Mouse (Mus musculus): ENCODE results near the gene Gm45716.

The Gm45716 gene

DNA sequence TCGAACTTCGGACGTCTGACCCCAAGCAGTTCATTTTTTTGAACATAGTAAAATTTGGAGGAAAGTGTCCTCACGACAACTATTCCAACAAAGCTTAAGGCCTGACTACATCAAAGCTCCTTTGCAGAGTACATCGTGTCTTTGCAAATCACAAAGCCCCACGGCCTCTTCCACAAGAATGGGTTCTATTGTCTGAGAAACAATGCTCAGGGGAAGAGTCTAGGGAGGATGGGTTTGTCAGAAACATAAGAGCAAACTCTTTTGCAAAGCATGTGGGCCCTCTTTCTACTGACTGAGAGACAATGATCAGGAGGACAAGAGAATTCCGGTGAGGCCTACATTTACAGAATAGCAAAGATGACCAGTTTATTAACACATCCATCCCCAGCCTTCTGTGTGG, 26.8 kb downstream of the Gm45716 start:
- no peak for DNase-seq (ENCODE audit: low read depth, low spot score)

DNA sequence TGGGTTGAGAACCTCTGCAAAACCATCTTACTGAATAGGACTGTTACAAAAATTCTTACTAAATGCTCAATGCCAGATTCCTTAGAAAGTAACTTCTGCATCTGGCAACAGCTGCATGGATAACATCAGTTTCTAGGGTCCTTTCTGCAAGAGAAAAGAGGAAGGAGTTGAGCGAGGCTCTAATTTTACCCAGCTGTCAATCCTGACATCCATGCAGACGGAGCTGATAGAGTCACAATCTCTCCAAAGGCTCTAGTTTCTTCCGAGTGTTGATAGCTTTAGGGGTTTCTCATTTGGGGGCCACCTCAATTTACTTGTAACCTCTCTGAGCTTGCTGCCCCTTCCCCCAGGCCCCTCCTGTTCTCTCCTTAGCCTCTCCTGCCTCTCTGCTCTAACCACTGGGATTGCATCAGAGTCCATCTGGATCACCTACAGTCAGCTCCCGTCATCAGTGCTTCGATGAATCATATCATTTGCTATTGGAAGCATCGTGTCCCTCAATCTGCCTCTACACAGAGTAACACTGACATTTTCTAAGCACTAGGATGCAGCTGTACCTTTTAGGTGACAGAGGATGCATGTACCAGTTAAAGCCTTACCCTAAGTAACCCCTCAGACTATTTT, 32.7 kb downstream of the Gm45716 start:
- no peak for DNase-seq (ENCODE audit: low read depth, low spot score)

DNA sequence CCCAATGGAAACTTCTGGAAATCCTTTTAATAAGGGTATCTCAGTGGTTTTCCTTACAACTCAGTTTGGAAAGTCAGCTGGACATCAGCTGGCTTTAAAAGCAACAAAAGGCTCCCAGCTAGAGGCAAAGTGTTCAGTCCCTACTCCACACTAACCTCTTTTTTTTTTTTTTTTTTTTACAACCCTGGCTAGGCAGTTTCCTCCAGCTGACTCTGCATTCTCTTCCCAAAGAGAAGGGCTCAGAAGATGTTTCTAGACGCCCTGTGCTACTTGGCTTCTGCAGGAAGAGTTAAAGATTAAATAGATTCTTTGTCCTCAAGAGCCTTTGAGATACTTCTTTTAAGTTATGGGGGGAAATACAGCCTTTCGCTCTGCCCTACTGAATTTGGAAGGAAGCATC, 33.3 kb downstream of the Gm45716 start:
- no peak for DNase-seq (ENCODE audit: low read depth, low spot score)

DNA sequence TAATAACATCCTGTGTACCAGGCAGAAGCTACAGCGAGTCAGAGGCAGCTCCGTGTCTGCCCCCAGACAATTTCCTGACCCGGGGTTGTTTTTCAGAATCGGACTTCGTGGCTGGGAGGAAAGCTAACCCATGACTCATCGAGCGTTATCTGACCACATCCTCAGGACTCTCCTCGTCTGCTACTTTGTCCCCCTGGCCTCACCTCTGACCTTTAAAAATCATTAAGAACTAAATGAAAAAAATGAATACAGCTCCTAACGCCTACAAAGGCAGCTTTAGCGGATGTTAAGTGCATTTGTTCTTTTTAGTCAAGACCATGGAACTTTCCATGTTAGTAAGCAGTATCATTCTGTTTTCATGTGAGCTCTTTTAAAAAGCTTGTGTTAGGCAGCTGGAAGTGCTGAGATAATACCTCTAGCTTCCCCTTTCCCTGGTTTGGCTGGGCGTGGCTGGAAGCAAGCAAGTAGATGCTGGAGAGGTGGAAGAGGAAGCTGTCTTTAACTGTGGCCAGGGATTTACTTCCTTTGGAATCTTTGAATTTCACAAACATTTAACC, 37.5 kb downstream of the Gm45716 start:
- DNase-seq (ENCODE audit: low read depth, low spot score) = no peak

GRCm38 (mm10) chr11:90227000-90227922, 39.8 kb downstream of the Gm45716 start:
- no peak for DNase-seq (ENCODE audit: low read depth, low spot score)

DNA sequence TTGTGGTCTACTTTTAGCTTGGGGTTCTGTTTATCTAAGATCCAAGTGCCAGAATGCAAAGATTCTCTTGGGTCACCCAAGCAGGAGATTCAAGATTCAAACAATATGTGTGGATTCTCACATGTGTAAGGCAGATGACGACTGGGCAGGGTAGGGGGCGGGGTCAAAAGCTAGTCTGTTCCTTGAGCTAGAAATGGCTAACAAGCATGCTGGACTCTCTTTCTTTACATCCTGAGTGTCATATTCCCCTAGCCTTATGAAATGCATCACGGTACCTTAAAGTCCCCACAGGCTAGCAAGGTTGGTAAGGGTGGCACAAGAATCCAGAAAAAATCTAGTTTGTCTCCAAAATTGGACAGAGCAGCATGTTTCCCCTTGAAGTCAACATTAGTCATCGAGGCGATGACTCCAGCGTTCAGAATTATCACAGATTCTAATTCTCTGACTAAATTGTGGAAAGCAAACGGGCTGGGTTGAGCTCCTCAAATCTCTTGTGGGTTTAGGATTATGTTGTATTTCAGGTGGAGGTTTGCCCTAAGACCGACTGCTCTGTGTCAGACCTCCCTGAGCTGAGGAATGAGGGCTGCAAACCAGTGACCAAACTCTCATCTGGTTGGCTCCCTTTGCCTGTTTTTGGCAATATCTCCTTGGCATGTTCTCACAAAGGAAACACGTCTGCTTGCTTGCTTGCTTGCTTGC, 40.9 kb downstream of the Gm45716 start:
- no peak for DNase-seq (ENCODE audit: low read depth, low spot score)

- no peak for DNase-seq (ENCODE audit: low read depth, low spot score)
Measured at GRCm38 (mm10) chr11:90229800-90230199, 42.3 kb downstream of the Gm45716 start.

DNA sequence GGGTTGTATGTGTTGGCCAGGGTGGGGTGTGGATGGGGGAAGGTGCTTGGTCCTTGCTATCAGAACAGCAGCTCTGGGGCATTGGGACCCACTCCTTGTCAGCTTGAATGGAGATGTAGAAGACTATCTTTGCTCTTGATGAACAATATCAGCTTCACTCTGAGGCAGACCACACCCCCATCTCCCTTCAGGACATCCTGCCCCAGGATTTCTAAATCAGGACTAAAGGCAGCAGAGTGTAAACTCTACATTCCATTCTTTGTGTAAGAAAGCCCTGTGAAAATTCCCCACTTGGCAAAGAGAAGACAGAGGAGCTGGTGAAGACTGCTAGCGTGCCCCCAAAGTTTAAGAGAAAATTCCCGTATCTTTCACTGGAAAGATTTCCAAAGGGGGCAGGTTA, 43.2 kb downstream of the Gm45716 start:
- no peak for DNase-seq (ENCODE audit: low read depth, low spot score)

DNA sequence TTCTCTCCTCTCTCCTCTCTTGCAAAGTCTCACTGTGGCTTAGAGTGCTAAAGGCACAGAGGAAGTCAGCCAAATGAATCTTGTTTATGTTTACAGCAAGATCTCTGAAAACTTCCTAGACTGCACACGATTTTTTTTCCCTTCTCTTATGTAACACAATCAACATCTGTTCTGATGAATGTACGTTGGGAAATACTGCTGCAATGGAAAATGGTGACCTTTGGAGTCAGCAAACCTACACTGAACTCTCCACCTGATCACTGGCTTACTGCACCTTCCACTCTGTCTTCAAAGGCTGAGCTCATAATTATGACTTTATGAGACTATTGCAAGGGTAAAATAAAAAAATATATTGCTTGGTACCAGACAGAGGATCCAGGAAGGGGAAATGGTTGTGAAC, 44.1 kb downstream of the Gm45716 start:
- no peak for DNase-seq (ENCODE audit: low read depth, low spot score)

- no peak for DNase-seq (ENCODE audit: low read depth, low spot score)
Measured at GRCm38 (mm10) chr11:90232685-90233084, 45.2 kb downstream of the Gm45716 start.

DNA sequence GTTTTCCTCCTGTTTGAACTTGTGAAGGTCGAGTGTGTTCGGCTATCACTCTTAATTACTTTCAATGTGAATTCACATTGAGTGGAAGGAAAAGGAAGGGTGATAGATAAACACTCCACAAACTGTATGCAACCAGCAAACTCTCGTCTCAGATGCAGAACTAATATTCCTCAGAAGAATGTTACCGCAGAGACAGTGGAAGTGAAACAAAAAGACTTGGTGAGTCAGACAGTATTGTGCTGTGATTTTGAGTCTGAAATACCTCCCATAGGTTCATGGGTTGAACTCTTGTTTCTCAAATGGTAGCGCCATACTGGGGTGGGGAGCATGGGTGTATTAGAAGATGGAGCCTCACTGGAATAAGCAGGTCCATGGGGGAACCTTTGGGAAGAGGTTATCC, 47.7 kb downstream of the Gm45716 start:
- DNase-seq (ENCODE audit: low read depth, low spot score) = no peak

DNA sequence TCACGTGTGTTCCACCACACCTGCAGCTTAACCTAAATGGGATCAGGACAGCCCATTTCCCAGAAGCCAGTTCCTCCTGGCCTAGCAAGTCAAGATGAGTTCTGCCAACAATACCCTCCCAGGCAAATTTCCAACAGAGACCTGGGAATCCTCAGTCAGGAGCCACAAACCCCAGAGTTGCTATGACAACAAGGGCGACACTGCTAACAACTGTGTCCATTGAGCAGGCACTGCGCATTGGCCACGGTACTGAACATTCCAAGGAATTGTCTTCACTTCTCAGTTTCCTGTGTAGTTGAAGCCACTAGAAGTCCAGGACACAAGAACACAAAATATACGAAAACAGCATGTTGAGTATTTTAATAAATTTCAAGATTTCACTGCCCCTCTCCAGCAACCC, 50.1 kb downstream of the Gm45716 start:
- DNase-seq (ENCODE audit: low read depth, low spot score) = no peak

- no peak for DNase-seq (ENCODE audit: low read depth, low spot score)
Measured at GRCm38 (mm10) chr11:90238657-90239056, 51.2 kb downstream of the Gm45716 start.

DNA sequence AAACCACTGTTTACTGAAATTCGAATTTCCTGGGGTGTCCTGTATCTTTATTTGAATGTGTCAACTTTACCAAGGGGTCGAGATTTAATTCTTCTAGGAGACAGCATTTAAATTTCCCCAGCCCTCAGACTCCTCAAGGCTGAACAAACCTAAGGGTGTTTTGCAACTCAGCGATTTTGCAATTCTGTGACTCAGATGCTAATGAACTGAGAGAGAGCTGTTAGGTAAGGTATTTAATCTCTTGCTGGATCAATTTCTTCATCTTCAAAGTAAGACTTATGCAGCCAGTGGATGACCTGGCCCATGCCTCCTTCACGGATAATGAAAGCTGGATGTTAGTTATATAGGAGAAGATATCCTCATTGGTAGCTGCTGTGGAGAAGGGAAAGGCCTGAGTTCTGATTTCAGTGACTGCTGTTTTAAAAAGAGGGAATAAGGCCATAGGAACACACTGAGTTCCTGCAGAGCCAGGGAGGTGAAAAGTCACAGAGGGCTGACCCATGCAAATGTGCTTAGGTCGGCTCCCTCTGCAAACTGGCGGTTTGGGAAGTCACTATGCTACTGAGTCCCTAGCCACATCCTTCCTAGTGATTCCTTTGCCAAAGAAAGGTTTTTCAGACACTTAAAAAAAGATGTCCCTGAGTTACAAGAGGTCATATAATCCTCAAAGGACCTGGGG, 53.3 kb downstream of the Gm45716 start:
- DNase-seq (ENCODE audit: low read depth, low spot score) = no peak

DNA sequence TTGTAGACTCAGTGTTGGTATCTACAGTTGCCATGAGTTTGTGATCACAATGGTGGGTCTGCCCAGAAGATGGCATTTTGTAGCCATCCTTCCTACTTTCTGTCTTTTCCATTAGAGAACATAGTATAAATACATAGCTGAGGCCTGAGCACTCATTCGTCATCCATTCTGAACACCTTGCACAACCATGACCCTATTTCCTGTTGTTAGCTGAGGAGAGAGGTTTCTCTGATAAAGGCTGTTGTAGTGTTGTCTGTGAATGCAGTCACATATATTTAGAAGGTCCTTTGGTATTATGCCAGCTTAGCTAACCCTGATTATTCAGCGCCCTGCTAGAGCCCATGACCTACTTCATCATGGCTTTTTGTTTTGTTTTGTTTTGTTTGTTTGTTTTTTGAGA, 54.4 kb downstream of the Gm45716 start:
- no peak for DNase-seq (ENCODE audit: low read depth, low spot score)

DNA sequence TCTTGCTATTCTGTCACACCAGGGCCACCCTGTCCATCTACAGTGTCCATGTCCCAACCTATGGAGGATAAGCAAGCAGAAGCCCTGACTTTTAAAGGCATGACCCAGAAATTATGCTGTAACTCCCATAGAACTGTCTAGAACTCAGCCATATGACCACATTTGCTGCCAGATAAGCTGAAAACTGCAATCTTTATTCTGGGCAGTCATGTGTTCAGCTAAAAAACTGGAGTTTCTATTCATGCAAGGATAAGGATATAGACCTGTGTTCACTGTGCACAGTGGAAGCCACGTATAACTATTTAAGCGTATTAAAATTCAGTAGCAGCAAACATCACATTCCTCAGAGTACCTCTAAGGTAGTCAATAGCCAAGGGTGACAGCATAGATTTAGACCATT, 55.8 kb downstream of the Gm45716 start:
- no peak for DNase-seq (ENCODE audit: low read depth, low spot score)

- DNase-seq (ENCODE audit: low read depth, low spot score) = no peak
Measured at GRCm38 (mm10) chr11:90245630-90246029, 58.1 kb downstream of the Gm45716 start.

DNA sequence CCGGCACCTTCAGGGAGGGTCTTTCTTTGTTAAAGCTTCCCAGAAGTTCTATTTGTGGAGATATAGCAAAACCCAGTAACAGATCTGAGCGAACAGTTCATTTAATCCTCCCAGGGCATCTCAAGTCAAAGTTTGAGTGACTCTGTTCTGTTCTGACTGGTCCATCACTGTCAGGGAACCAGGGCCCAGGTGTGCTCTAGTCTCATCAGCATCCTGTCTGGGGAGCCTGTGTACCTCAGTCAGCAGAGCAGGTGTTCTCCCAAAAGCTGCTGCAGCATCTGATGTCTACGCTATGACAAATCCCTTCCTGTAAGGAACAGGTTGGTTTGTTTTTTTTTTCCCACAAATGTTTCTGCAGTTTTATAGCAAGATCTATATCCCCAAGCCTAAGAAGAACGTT, 59.2 kb downstream of the Gm45716 start:
- no peak for DNase-seq (ENCODE audit: low read depth, low spot score)

DNA sequence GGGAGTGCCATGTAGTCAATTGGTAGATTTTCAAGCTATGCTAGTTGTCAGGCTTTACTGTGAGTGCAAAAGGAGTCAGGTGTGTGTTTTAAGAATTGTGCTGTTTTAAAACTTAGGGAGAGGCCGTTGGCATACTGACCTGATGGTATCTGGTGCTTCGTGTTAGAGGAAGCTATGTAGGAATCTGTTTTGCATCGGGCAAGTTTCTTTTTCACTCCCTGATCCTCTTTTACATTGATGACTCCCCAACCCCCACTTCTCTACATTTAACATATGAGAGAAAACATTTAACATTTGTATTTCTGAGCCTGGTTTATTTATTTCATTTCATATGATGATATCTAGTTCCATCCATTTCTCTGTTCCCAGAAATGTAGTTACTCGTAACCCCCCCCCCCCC, 60.3 kb downstream of the Gm45716 start:
- no peak for DNase-seq (ENCODE audit: low read depth, low spot score)

GRCm38 (mm10) chr11:90249025-90249650, 61.7 kb downstream of the Gm45716 start, which contains the start of gene Mmd:
Mmd (plus strand) TSS chr11:90249456.
- peak; percentile 96 for DNase-seq (ENCODE audit: low read depth, low spot score)

DNA sequence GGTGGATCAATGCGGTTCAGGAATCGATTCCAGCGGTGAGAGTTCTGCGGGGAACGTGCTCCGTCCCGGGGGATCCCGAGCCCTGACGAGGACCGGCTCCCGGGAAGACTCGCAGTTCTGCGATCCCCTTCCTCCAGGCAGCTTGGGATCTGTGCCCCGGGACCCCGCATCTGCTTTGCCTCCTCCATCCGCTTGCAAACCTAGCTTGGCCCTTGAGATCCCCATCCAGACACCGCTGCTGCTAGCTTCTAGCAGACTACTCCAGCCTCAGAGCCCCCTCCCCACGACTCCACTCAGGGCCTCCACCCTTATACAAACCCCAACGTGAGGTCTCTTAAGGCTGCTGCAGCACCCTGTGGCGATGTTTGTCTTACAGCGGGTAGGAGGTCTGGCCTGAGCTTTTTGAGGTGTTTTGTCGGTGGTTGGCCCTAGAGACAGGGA, 62.2 kb downstream of the Gm45716 start:
- no peak for DNase-seq (ENCODE audit: low read depth, low spot score)

All from skeletal muscle tissue, adult 2 months (tissue).